Mouse (Mus musculus) CH12.LX (cell line): ENCODE measurements at regions not wholly inside any gene's neighbourhood (a gene's known extent, or its start where the extent isn't known, plus 50 kb on each side); places are given as distances from the start of the nearest gene placed in this dataset.

Source experiments
- DNase-seq: peaks from one replicate; pipeline ENCODE4 v3.0.0-alpha.2; 2013; ENCODE audit errors: extremely low read depth
- H3K27ac ChIP-seq: 2 replicates; pipeline ENCODE4 v1.5.1; 2012; ENCODE audit warnings: low read depth, mild to moderate bottlenecking, control low read depth, moderate library complexity; ENCODE audit not compliant: insufficient read depth
- H3K27me3 ChIP-seq: replicated peaks from 2 replicates; pipeline ENCODE3; 2012; ENCODE audit warnings: inconsistent platforms
- H3K36me3 ChIP-seq, 2 experiments: replicated peaks in 1 of 2; 2 replicates each; pipeline versions ENCODE3 to v1.6.1; 2012; ENCODE audit warnings: inconsistent platforms in 1 of 2, low read length in 1 of 2, mild to moderate bottlenecking in 1 of 2, mixed read lengths in 1 of 2, moderate library complexity in 1 of 2; ENCODE audit not compliant: control insufficient read depth in 1 of 2, insufficient read depth in 1 of 2
- H3K4me1 ChIP-seq, 2 experiments: 2 replicates each; pipeline ENCODE4 v1.6.1; 2012; ENCODE audit warnings: inconsistent platforms in 1 of 2, moderate library complexity in 1 of 2; ENCODE audit not compliant: insufficient read depth in 2 of 2, control insufficient read depth in 1 of 2
- H3K4me2 ChIP-seq: 2 replicates; pipeline ENCODE4 v1.6.1; 2012; ENCODE audit warnings: low read depth, mild to moderate bottlenecking, control low read depth; ENCODE audit not compliant: poor library complexity, insufficient read depth, severe bottlenecking
- H3K4me3 ChIP-seq, 3 experiments: fragments of 150-350 bp in 1 of 3; sonication (generic) in 1 of 3; replicated peaks in 1 of 3; 2 replicates each; pipeline versions ENCODE3 to v1.5.1; 2011 to 2012; ENCODE audit warnings: low read depth in 2 of 3, low read length in 2 of 3, mild to moderate bottlenecking in 2 of 3, moderate library complexity in 2 of 3, control low read depth in 1 of 3, improper control_type of control experiment in 1 of 3, inconsistent platforms in 1 of 3, mixed read lengths in 1 of 3; ENCODE audit not compliant: poor library complexity in 1 of 3
- H3K79me2 ChIP-seq: replicated peaks from 2 replicates; pipeline ENCODE4 v1.6.1; 2012; ENCODE audit warnings: mild to moderate bottlenecking, moderate library complexity; ENCODE audit not compliant: control insufficient read depth, poor library complexity, insufficient read depth, severe bottlenecking; ENCODE audit errors: extremely low read depth
- H3K9ac ChIP-seq: 2 replicates; pipeline ENCODE4 v1.6.1; 2012; ENCODE audit warnings: low read depth, mild to moderate bottlenecking, control low read depth, moderate library complexity; ENCODE audit not compliant: insufficient read depth
- H3K9me3 ChIP-seq: replicated peaks from 2 replicates; pipeline ENCODE3; 2012; ENCODE audit warnings: low read length, inconsistent platforms, mixed read lengths
- BHLHE40 ChIP-seq: IDR thresholded peaks from 2 replicates; pipeline ENCODE4 v1.6.1; 2011; ENCODE audit warnings: mild to moderate bottlenecking, low read depth, low read length, improper control_type of control experiment
- ELF1 ChIP-seq: IDR thresholded peaks from 2 replicates; pipeline ENCODE4 v1.6.1; 2014; ENCODE audit warnings: low read depth, mild to moderate bottlenecking, inconsistent platforms, low read length, improper control_type of control experiment
- EP300 ChIP-seq: IDR thresholded peaks from 2 replicates; pipeline ENCODE4 v1.6.1; 2011; ENCODE audit warnings: low read length, improper control_type of control experiment
- JUN ChIP-seq: IDR thresholded peaks from 2 replicates; pipeline ENCODE4 v1.6.1; 2011; ENCODE audit warnings: low read depth, mild to moderate bottlenecking, low read length, improper control_type of control experiment, moderate library complexity; ENCODE audit not compliant: insufficient read depth
- JUND ChIP-seq: conservative IDR thresholded peaks from 2 replicates; pipeline ENCODE4 v1.6.1; 2011; ENCODE audit warnings: low read depth, low read length, improper control_type of control experiment
- KAT2A ChIP-seq: IDR thresholded peaks from 2 replicates; pipeline ENCODE4 v1.6.1; 2012; ENCODE audit warnings: low read length, improper control_type of control experiment, inconsistent platforms; ENCODE audit not compliant: insufficient replicate concordance
- MAX ChIP-seq: IDR thresholded peaks from 2 replicates; pipeline ENCODE4 v1.6.1; 2011; ENCODE audit warnings: low read length, improper control_type of control experiment
- MAZ ChIP-seq: IDR thresholded peaks from 2 replicates; pipeline ENCODE4 v1.6.1; 2012; ENCODE audit warnings: low read depth, mild to moderate bottlenecking, inconsistent platforms, low read length, improper control_type of control experiment, moderate library complexity
- NELFE ChIP-seq: IDR thresholded peaks from 2 replicates; pipeline ENCODE4 v1.6.1; 2011; ENCODE audit warnings: low read depth, low read length, improper control_type of control experiment
- PAX5 ChIP-seq: IDR thresholded peaks from 2 replicates; pipeline ENCODE4 v1.6.1; 2012; ENCODE audit warnings: low read length, inconsistent platforms, mixed read lengths
- SIN3A ChIP-seq: IDR thresholded peaks from 2 replicates; pipeline ENCODE4 v1.6.1; 2012; ENCODE audit warnings: low read length, improper control_type of control experiment, inconsistent platforms
- SMC3 ChIP-seq: IDR thresholded peaks from 2 replicates; pipeline ENCODE4 v1.6.1; 2011; ENCODE audit warnings: low read depth, low read length, improper control_type of control experiment
- UBTF ChIP-seq: IDR thresholded peaks from 2 replicates; pipeline ENCODE4 v1.6.1; 2012; ENCODE audit warnings: low read depth, mild to moderate bottlenecking, inconsistent platforms, low read length, improper control_type of control experiment, moderate library complexity
- USF1 ChIP-seq: IDR thresholded peaks from 2 replicates; pipeline ENCODE4 v1.6.1; 2014; ENCODE audit warnings: low read depth, mild to moderate bottlenecking, inconsistent platforms, low read length, improper control_type of control experiment
- USF2 ChIP-seq: conservative IDR thresholded peaks from 2 replicates; pipeline ENCODE4 v1.6.1; 2011; ENCODE audit warnings: low read depth, low read length, improper control_type of control experiment
- ZKSCAN1 ChIP-seq: IDR thresholded peaks from 2 replicates; pipeline ENCODE4 v1.6.1; 2012; ENCODE audit warnings: low read depth, inconsistent platforms, low read length, improper control_type of control experiment, borderline replicate concordance
- ZNF384 ChIP-seq: IDR thresholded peaks from 2 replicates; pipeline ENCODE4 v1.6.1; 2012; ENCODE audit warnings: low read depth, low read length, improper control_type of control experiment, inconsistent platforms
- dilution Hi-C: fragments of 300-500 bp; cut with MboI; formaldehyde crosslinking; loops from 2 replicates; pipeline ENCODE4 v1.14.3; 2020; ENCODE audit warnings: low sequenced_read_pairs; ENCODE audit not compliant: extremely low pct_unique_long_range_greater_than_20kb, extremely low pct_ligation_motif_present
- in situ Hi-C: fragments of 300-500 bp; cut with MboI; formaldehyde crosslinking; loops from 3 replicates; pipeline ENCODE4 v1.14.3; 2019; ENCODE audit warnings: low sequenced_read_pairs, low pct_ligation_motif_present, low pct_unique_long_range_greater_than_20kb, mixed read lengths

DNA sequence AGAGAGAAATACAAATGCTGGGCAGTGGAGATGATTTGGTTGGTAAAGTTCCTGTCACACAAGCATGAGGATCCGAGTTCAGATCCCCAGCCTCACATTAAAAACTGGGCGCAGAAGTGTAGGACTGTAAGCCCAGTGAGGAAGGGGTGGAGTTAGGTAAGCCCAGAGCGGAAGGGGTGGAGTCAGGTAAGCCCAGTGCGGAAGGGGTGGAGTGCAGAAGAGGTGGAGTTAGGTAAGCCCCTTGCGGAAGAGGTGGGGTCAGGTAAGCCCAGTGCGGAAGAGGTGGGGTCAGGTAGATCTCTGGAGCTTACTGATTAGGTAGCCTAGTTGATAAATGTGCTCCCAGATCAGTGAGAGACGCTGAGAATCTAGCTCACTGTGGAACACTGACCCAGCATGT, 97.4 kb upstream of the Klf13 start:
- Histone ChIP-seq H3K4me3 (no peak overlapping the region), H3K27me3 (no peaks in the 10 kb centered on the region), H3K79me2 (no peaks in the 10 kb centered on the region), H3K36me3 (no peaks in the 10 kb centered on the region), H3K9me3 (peaks cover 2% of the 10 kb centered on the region), H3K9ac (no peak overlapping the region), H3K27ac (no peak overlapping the region), H3K4me2 (no peak overlapping the region), H3K4me1 (peaks cover 3 to 15% of the 10 kb centered on the region in 2 experiments; a peak in 3 of 4 replicates)
- no peak for TF ChIP-seq USF1
- TF ChIP-seq NELFE: no peak
- no peak for TF ChIP-seq MAX
- TF ChIP-seq SMC3: no peak
- no peak for TF ChIP-seq ELF1
- TF ChIP-seq BHLHE40: no peak
- no peak for TF ChIP-seq UBTF
- TF ChIP-seq MAZ: no peak
- no peak for TF ChIP-seq ZNF384
- no peak for TF ChIP-seq KAT2A
- TF ChIP-seq USF2: no peak
- no peak for TF ChIP-seq JUN
- no peak for TF ChIP-seq EP300
- TF ChIP-seq JUND: no peak
- no peak for TF ChIP-seq PAX5
- no peak for TF ChIP-seq SIN3A
- in situ Hi-C loops (no loop called here), dilution Hi-C loops (no loop called here)
- no peak for DNase-seq

DNA sequence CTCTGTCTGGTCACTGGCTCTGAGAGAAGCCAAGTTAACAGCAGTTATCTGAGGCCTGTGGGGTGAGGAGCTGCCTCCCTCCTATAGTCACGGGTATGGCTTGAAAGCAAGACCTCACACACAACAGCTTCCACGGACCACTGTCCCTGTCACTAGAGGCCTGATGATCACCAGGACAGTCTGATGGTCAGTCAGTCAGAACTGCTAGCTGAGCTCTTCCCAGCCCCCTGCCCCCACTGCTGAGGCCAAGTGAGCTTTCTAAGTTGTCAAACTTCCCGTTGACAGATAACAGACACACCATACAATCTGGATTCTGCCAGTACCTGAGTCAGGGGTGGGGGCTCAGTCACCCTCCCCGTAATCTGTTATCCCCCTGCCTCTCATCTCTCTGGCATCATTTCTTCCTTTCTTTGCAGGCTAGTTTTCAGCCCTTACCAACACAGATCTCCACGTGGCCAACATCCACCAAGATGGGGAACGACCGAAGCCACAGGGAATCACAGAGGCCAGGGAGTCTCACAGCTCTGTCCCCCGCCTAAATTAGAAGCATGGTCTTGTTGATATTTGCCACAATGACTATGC, 96.4 kb upstream of the Klf13 start:
- in situ Hi-C loops (no loop called here), dilution Hi-C loops (no loop called here)
- no peak overlapping the region for H3K9ac ChIP-seq
- H3K4me1 ChIP-seq: peaks cover 3 to 15% of the 10 kb centered on the region in 2 experiments; a peak in 3 of 4 replicates
- no peaks in the 10 kb centered on the region for H3K27me3 ChIP-seq
- no peak overlapping the region for H3K27ac ChIP-seq
- no peak for TF ChIP-seq KAT2A
- TF ChIP-seq ZKSCAN1: no peak
- TF ChIP-seq ZNF384: no peak
- TF ChIP-seq UBTF: no peak
- H3K4me2 ChIP-seq: no peak overlapping the region
- no peaks in the 10 kb centered on the region for H3K36me3 ChIP-seq
- no peaks in the 10 kb centered on the region for H3K9me3 ChIP-seq
- no peak for DNase-seq
- H3K4me3 ChIP-seq: no peak overlapping the region
- no peaks in the 10 kb centered on the region for H3K79me2 ChIP-seq
